Mouse (Mus musculus): Measurements from ENCODE around the gene Mrps24.

Gene Mrps24

DNA sequence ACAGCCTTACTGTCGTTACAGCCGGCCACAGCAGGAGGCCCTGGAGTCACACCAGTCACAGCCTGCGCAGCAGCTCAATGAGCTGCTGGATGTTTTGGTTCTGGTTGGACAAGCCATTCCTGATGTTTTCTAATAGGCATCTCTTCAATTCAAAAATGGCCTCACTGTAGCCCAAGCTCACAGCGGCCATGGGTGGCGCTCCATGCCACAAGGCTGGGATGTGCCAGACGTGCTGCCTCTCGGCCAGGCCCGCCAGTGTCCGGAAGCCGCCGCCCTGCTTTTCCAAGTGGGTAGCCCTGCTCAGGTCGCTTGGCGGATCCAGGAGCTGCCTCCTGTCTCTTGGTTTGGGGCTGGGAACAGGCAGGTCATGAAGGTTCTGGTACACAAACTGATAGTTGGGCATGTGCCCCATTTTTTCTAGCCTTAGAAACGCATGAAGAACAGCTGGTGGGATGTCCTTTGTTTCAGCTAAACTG lies at the start of gene Mrps24:
Mrps24 (minus strand) TSS at position 51 of the 476 bp plus-strand sequence.
- no peak for DNase-seq

DNA sequence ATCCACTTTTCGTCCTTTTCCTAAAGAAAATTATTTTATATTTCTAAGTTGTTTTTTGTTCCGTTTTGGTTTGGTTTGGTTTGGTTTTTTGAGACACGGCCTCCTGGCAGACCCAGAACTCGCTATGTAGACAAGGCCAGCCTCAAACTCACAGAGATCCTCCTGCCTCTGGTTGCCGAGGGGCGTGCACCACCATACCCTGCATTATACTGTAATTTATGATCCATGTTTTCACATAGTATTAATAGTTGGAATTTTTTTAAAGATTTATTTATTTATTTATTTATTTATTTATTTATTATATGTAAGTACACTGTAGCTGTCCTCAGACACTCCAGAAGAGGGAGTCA lies 47.1 kb upstream of the Mrps24 start:
- DNase-seq, result no peak

DNA sequence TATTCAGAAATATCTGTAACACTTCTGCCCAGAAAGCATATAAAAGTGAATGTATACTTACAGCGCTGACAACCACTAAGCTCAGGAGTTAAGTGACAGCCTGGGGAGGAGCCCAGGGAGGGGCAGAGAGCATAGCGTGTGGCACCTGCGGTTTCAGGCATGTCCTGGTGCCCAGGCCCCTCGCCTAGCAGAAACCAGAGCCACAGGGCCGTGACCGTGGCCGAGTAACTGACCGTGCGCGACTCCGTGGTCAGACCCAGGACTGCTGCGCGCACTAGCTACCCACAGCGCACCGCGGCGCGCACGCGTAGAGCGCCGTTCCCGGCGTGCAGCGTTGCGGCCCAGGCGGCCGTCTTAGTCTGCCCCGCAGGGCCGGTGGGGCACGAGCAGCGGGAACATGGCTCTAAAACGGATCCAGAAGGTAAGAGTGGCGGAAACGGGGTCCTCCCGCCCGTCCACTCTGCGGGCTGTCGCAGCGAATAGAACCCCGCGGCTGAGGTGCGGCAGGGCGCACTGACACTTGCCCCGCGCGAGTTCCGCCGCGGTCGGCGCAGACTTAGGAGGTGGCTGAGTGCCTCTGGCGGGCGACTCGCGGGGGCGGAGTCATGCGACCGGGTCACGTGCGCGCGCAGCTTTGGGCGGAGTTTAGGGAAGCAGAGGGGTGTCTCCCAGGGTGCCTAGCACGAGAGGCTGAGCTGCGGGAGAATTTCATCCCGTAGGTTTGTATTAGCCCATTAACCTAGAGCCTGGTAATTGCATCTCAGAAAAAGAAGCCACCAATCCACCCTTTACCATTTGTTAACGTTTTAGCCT lies 46.5 kb upstream of the Mrps24 start, which contains the start of gene Urgcp:
Urgcp (minus strand) TSS at position 557 of the 813 bp plus-strand sequence.
- DNase-seq, result peak; percentile 92

DNA sequence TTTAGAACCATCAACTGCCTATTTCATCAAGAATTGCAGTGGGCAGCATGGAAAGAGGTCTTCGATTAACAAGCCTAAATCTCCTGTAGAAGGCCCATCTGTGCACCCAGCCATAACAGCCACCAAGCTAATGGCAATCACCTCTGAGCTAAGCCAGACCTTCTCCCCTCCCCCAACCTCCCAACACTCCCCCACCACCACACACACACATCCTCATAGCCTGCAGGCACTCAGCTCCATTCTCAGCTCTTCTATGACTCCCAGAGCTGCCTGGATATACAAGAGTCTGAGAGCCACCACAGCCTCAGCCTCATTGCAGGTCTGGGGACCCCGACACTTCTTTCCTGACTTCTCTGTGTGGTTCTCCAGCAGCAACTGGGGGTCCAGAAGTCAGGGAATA lies 38.3 kb upstream of the Mrps24 start:
- DNase-seq, result no peak

DNA sequence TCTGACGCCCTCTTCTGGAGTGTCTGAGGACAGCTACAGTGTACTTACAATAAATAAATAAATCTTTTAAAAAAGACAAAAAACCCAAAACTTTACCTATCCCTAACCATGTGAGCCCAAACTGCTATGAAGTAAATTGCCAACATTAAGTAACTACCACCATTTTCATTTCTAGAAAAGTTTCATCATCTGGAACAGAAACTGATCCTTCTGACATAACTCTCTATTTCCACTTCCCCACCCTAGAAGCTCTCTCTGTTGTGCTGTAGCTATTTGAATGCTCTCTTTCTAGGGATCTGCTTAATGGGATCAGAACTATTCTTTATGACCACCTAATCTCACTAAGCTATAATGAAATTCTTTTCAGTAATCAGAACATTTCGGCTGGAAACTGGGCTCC lies 29.5 kb upstream of the Mrps24 start:
- no peak for DNase-seq

DNA sequence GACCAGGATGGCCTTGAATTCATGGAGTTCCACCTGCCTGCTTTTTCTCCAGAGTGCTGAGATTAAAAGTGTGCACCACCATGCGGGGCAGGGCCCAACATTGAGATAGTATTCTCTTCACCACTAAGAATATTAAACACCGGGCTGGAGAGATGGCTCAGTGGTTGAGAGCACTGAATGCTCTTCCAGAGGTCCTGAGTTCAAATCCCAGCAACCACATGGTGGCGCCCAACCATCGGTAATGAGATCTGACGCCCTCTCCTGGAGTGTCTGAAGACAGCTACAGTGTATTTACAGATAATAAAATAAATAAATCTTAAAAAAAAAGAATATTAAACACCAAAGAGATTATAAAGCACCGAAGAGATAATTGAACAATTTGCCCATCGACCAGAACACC lies 26.6 kb upstream of the Mrps24 start:
- no peak for DNase-seq

DNA sequence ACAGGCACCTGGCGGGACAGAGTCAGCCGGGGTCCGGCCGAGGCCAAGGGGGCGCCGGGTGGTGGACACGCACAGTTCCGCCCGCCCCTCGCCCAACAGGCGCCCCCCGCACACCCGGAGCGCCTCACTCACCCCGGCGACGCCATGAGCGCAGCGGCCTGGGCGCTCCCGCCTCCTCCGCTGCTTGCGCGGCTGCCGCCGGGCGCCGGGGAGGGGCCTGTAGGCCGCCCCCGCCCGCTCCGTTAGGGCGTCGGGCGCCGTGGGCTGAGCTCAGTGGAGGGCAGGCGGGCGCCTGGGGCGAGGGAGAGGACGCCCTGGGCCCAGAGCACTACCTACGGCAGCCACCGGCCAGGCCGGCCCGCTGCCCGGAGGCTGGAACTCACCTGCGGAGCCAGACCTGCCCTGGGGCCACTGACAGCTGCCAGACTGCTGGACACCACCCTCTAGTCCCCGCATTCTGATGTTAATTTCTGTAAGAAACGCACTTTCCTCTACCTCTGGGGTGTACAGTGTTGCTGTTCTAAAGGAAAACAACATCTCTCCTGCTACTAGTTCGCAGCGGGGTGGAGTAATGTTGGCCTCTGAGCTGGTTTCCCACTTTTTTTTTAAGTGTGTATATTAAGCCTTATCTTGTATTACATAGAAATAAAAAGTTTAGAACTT lies 25.6 kb upstream of the Mrps24 start:
- DNase-seq, result peak; percentile 85

DNA sequence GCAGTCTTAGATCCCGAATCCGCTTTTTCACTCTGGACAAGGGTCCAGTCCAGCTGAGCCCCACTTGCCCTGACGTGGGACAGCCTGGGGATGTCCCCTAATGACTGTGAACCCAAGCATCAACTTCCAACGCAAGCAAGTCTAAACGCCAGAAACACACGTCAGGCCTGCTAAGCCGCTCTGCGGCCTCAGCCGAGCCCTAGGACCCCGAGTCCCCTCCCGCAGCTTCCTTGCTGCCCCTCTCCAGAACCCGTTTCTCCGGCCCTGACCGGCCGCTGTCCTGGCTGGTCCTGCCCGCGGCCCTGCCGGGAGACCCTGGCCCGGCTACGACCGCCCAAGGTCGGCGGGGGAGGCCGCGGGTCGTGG lies 25.1 kb upstream of the Mrps24 start:
- DNase-seq, result no peak

DNA sequence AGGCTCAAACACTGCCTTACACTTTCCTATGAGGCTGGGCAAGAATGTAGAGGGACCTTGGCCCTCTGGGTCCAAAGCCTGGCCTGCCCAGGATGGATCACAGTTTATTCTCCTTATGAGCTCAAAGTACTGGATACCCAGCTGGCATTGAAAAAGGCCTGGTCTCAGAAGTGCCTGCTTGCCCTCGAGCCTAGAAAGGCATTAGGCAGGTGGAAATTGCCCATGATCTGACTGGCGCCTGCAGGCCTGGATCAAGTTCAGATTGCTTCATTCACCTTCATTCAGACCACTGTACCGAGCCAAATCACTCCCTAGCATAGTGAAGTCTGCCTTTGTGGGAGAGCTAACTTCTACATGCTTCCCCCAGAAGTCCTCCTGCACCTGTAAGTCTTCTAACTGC lies 24.4 kb upstream of the Mrps24 start:
- no peak for DNase-seq

DNA sequence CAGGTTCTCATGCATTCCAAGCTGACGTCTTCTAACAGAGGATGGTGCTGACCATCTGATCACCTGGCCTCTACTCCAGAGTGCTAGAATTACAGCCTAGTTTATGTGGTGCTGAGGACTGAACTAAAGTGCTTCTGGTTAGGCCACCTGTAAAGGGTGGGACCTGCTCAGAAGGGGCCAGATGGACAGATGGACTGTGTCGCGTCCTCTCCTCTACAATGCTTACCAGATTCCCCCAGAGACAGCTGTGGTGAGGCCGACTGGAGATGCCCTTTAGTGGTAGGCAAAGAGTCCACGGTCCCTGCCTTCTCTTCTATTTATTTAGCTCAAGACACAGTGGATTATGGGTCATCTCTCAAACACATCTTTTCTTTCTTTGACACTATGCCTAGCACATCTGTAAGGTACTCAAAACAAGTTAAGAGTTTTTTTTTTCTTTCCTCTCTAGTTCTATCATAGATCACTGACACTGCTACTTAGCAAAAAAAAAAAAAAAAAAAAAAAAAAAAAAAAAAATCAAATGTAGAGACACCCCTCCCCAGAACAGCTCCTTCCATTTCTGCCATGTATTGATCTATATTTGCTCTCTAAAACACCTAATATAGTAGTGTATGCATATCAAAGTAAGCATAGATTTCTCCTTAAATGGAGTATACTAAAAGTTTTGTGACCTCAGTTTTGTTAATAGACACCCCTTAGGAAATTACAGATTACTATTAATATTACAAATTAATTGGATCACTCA lies 23.6 kb upstream of the Mrps24 start:
- no peak for DNase-seq

DNA sequence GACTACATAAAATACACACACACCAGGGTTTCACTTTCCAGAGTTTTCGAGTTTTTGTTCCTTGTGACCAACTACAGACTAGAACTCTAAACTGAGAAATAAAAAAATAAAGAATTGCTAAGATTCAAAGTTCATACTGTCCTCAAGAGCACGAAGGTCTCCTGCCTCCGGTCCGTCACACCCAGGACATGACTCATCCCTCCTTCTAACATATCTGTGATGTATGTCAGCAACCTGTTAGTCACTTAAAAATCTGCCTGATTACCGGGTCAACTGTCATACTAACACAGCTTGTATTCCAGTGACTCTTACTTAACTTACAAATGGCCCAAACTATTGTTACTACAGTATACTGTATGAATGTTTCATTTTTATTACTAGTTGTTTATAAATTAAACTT lies 21.7 kb upstream of the Mrps24 start:
- DNase-seq, result no peak

DNA sequence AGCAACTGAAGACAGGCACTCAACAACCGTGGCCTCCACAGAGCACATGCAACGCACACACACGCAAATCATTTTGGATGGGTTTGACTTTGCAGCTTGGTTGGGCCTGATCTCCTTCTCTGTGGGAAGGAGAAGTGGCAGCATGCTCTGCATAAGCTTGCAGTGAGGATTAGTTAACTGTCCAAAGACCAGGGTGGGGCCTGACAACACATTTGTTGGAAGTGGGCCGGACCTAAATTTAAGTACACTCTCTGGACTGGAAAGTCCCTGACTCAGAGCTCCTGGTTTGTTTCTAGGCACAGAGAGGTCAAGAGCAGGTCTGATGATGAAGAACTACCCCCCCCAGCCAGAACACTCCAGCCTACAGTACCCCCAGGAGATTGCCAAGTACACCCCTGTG lies 18.8 kb upstream of the Mrps24 start:
- no peak for DNase-seq

DNA sequence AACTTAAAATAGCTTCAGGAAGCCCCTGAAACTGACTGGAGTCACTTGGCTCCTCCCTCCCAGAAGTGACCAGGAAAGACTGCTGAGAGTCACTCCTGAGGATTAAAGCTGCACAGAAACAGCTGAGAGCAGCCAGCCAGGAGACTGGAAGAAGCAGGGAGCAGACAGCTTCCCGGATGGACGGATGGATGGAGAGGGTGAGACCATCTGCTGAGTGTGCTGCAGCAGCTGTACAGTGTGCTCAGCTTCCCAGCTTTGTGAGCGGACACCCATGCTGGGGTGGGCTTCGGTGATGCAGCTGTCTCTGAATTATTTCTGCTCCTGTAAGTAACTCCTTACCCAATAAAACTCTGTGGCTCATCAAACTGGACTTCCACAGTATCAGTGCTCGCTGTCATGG lies 16.9 kb upstream of the Mrps24 start:
- DNase-seq, result no peak

DNA sequence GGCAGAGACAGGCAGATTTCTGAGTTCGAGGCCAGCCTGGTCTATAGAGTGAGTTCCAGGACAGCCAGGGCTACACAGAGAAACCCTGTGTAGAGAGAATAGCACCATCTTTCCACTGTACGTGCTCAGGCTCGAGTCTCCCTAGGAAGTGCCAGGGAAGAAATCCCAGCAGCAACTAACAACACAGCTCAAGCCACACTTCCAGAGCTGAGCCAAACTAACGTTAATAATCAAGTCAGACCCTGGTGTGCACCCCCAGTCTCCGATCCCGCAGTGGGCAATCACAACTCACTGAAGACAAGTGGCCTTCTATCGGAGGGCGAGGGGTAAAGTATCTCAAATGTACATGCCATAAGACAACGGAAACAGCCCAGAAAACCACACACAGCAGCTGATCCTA lies 14.1 kb upstream of the Mrps24 start:
- DNase-seq, result no peak

DNA sequence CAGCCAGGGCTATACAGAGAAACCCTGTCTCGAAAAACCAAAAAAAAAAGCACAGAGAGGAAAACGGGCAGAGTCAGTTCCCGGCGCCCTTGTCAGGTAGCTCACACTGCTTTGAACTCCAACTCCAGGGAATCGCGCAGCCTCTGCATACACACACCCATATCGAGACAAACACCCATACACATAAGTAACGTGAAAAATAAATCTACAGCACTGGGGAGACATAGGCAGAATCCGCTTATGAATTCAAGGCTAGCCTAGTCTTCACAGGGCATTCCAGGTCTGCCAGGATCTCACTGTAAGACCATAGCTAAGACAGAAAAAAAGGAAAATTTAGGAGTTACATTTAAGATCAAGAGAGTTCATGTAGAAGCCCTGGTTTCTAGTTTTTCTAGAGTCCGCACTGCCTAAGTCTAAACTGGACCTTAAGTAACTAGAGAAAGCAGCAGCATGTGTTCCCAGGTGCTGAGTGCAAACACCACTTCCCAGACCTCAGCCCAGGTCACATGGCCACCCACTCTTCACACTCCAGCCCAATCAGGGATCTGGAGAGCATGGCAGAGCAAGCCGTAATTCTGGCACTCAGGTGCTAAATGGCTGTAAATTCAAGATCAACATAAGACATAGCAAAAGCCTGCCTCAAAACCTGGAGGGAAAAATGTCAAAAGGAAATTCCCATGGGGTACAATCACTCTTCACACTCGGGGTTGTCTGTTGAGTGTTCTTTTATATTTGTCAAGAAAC lies 3.3 kb upstream of the Mrps24 start:
- no peak for DNase-seq

DNA sequence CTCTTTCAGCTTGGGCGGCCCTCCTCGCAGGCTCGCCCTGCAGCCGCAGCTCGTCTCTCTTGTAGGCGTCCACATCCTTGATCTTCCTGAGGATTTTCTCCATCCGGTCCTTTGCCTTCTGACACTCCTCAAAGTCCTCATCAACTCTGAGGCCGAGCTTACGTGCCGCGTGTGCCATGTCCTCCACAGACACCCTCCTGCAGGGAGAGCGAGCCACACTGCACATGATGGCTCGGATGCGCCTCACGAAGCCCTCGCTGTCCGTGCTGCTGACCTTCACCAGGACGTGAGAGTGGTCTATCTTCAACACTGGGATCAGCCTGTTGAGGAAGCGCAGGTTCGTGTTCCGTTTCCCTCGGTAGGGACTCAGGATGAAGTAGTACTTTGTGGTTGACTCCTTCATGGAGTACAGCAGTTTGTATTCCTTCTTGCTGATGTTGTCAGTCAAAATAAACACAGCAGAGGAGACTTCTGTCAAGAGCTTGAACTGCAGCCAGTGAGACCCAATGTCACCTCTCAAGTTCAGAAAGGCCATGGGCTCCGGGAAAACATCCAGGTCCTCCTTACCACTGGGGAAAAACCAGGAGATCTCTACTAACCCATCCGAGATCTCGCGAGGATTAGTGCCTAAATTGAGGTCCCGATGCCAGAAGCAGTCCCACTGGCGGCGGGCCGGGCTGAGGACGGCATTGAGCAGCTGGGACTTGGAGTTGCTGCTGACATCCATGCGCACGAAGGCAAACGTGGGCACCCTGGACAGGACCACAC lies 1.6 kb upstream of the Mrps24 start:
- DNase-seq, result no peak

DNA sequence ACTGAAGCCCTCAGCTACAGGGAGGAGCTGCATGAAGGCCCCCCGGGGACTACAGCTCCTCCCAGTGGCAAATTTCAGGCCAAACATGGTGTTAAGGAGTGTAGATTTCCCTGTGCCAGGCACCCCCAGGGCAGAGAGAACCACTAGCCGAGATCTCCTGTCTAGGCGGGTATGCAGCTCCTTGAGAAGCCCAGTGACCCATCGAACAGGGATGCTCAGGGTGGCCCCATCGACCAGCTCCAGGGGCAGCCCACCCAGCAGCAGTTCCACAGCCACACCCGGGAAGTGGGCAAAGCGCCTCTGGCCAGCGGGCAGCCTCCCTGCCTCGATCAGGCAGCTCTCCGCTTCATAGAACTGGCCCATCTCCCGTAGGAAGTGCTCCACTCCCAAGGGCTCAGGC lies 766 bp upstream of the Mrps24 start:
- DNase-seq, result no peak

DNA sequence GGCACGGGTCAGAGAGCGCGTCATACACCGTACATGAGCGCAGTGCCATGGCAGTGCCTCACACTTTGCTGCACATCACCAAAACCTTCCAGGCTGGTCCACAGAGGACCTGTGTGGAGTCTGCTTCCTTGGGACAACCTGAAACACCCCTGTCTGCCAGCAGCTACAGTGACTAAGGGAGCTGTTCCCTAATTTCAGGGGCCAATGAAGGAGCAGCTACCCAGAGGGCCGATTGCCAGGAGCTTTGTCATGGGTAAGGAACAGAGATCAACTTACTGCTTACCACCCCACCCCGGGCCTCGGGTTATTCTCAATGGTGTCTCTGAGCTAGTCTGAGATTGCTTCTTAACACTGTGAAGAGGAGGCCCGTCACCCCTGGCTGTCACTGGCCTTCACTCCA lies 301 bp downstream of the Mrps24 start:
- DNase-seq, result no peak

DNA sequence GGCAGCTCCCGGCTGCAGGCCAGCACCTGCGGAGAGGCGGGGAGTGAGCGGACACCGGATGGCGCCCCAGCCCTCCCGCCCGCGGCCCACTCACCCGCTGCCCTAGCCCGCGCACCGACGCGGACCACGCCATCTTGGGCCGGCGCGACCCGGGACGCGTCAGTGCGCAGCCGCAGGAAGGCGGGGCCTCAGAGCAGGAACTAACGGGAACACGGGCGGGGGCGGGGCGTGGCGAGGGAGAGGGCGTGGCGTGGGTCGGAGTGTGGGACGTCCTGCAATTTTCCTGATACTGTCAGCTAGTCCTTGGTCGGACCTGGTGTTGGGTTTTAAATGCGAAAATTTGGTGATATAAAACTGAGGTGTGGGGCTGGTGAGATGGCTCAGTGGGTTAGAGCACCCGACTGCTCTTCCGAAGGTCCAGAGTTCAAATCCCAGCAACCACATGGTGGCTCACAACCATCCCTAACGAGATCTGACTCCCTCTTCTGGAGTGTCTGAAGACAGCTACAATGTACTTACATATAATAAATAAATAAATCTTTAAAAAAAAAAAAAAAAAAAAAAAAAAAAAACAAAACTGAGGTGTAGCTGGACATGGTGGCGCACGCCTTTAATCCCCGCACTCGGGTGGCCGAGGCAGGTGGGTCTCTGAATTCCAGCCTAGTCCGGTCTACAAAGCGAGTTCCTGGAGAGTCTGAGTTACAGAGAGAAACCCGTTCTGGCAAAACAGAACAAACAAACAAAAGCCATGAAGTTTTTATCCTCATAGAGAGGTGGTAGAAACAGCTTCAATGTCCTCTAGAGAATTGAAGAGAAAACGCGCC lies 7.7 kb downstream of the Mrps24 start:
- peak; percentile 87 for DNase-seq

DNA sequence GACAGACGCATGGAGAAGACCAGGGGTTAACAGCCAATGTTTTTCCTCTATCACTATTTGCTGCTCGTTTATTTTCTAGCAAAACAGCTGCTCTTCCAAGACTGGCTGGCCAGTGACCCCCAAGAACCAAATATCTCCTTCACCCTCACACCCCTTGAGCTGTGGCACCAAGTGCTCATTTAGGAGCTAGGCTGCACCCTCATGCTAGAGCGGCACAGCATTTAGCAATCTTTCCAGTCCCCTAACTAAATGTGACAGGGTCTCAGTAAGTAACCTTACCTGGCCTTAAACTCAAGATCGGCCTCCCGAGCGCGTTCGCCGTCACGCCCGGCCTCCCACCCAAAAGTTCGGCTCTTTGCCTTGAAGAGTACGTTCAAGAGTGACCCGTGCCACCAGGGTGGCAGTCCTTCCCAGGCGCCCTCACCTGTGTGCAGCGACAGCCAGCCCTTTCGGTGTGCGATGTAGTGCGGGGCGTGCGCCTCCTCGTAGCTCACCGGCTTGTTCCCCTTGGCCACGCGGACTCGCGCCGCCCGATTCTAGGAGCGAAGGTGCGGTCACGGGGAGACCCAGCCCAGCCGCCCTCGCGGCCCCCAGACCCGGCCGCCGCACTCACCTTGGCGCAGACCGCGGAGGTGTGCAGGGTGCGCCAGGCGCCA lies 8.5 kb downstream of the Mrps24 start:
- no peak for DNase-seq

DNA sequence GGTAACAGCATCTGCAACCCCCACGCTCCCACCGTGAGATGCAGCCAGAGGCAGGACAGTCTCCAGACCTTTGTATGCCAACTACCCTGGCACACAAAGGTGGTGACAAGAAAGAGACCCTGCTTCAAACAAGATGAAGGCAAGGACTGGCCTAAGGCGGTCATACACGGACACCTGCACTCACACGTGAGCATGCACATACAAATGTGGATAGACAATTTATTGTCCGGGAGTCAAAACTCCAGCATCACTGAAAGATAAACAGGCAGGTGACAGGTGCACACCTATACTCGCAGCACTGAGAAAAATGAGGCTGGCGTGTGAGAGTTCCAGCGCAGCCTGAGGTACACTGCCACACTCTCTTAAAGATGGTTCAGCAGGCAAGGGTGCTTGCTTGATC lies 9.5 kb downstream of the Mrps24 start:
- DNase-seq, result no peak

All from right cerebral cortex, adult 18-20 months (tissue).